Mouse (Mus musculus): Measurements from ENCODE around the gene Mycs.

Mycs gene

DNA sequence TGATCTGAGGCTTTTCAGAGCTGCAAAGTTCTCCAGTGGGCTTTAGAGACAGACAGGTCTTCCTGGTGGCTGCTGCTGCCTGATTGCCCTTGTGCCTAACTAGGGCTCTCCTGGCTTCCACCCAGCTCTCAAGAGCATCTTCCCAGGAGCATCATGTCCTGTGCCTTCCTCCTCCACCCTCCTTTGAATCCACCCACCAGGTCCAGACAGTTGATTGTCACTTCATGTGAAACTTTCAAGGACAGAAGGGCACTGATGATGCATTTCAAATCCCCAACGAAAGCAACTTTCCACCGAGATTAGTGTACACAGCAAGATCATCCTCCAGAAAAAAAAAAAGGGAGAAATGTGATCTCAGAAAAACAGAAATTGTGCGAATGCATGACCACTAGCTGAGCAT is at the start of gene Mycs:
TSS of gene Mycs (minus strand) at position 101 of the 400 bp plus-strand sequence.
- DNase-seq (ENCODE audit: low read depth in 2 of 2, low spot score in 2 of 2) = no peak

DNA sequence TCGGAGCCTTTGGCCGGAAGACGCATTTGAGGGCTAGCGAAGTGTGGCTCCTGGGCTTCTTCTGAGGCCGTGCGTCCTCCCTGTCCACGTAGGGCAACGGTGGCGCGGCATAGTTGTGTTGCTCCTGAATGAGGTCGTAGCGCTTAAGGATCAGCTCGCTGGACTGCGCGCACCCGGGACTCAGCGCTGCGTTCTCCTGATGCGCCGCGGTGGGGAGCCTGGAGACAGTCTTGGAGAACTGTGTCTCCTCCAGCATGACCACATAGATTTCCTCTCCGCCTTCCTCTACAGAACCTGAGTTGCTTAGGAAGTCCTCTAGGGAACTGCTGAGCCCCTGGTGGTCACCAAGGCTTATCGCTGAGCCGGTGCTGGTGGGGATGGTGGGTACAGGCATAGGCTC is 1.0 kb downstream of the Mycs start:
- no peak for DNase-seq (ENCODE audit: low read depth in 2 of 2, low spot score in 2 of 2)
